ENCODE assay signal across 16 mouse cellular contexts in genomic region chr11:95838999-95839868, GRCm38 (mm10). TPM values are rescaled to one million over a fixed set of nuclear protein-coding genes. Genes with fewer than 3 reads are reported as not detected.
DNase-seq lines count a peak whose midpoint lies in the region; ATAC-seq and TF ChIP-seq lines count a peak whose summit lies in the region.
"Had no signal": no experiment of that assay in that cellular context is flagged by ENCODE, and none has a peak within 500 bp of the region (broad histone marks: within the 10 kb centered on the region; RNA-seq: fewer than 3 reads in every experiment).

No protein-coding gene starts in this region.

- H3K27me3 ChIP-seq in heart, embryonic 14.5 days (ENCODE audit: control insufficient read depth, insufficient read depth, low read length), result peaks cover 2% of the 10 kb centered on the region; the same call in 1 of the 2 replicates
- H3K27me3 ChIP-seq in midbrain, embryonic 11.5 days (ENCODE audit: control insufficient read depth, insufficient read depth, low read length), result peaks cover 26% of the 10 kb centered on the region
- peaks cover 16% of the 10 kb centered on the region for H3K27me3 ChIP-seq in midbrain, postnatal 0 days (ENCODE audit: insufficient read depth, low read length)
- peaks cover 23% of the 10 kb centered on the region for H3K27me3 ChIP-seq in forebrain, postnatal 0 days (ENCODE audit: insufficient read depth, low read length)
- no peaks in the 10 kb centered on the region for H3K27me3 ChIP-seq in small intestine, adult 2 months (ENCODE audit: control insufficient read depth, insufficient read depth, low read length)
- H3K27me3 ChIP-seq in neural tube, embryonic 15.5 days (replicated peaks), result peaks cover 50% of the 10 kb centered on the region

- H3K36me3 ChIP-seq in heart, embryonic 14.5 days (ENCODE audit: control insufficient read depth, insufficient read depth, low read length), result no peaks in the 10 kb centered on the region
- no peaks in the 10 kb centered on the region for H3K36me3 ChIP-seq in midbrain, embryonic 11.5 days (ENCODE audit: control insufficient read depth, insufficient read depth, low read length)
- no peaks in the 10 kb centered on the region for H3K36me3 ChIP-seq in midbrain, postnatal 0 days (ENCODE audit: insufficient read depth, low read length)
- no peaks in the 10 kb centered on the region for H3K36me3 ChIP-seq in forebrain, postnatal 0 days (ENCODE audit: insufficient read depth)
- H3K36me3 ChIP-seq in small intestine, adult 2 months (ENCODE audit: control insufficient read depth, insufficient read depth, low read length), result no peaks in the 10 kb centered on the region
- no peaks in the 10 kb centered on the region for H3K36me3 ChIP-seq in neural tube, embryonic 15.5 days
- H3K36me3 ChIP-seq: embryonic facial prominence, embryonic 15.5 days; hindbrain, embryonic 10.5 days; limb, embryonic 10.5 days; neural tube, embryonic 12.5 days had no signal

- no peak for TF ChIP-seq CTCF in midbrain, postnatal 0 days (IDR thresholded peaks at IDR 0.05)
- no peak for TF ChIP-seq CTCF in forebrain, postnatal 0 days (IDR thresholded peaks at IDR 0.05; ENCODE audit: low read depth)
- TF ChIP-seq CTCF in small intestine, adult 2 months (IDR thresholded peaks at IDR 0.05; ENCODE audit: extremely low read depth, insufficient read length, insufficient replicate concordance, low read depth, low read length), result no peak

- H3K9me3 ChIP-seq in heart, embryonic 14.5 days (ENCODE audit: control insufficient read depth, low read length), result no peaks in the 10 kb centered on the region
- no peaks in the 10 kb centered on the region for H3K9me3 ChIP-seq in midbrain, embryonic 11.5 days (ENCODE audit: control insufficient read depth, low read length)
- no peaks in the 10 kb centered on the region for H3K9me3 ChIP-seq in midbrain, postnatal 0 days (ENCODE audit: low read length)
- H3K9me3 ChIP-seq in forebrain, postnatal 0 days (ENCODE audit: low read length), result no peaks in the 10 kb centered on the region
- no peaks in the 10 kb centered on the region for H3K9me3 ChIP-seq in neural tube, embryonic 15.5 days (replicated peaks)
- H3K9me3 ChIP-seq: embryonic facial prominence, embryonic 15.5 days; hindbrain, embryonic 10.5 days; limb, embryonic 10.5 days; neural tube, embryonic 12.5 days had no signal

- 74% methylated on average over 8 of the region's 8 CpGs for WGBS in heart, embryonic 14.5 days
- WGBS in midbrain, embryonic 11.5 days, result 72% methylated on average over 8 of the region's 8 CpGs
- 68% methylated on average over 8 of the region's 8 CpGs for WGBS in midbrain, postnatal 0 days
- 53% methylated on average over 8 of the region's 8 CpGs for WGBS in forebrain, postnatal 0 days
- WGBS in small intestine, adult 2 months, result 81% methylated on average over 8 of the region's 8 CpGs
- 68% methylated on average over 8 of the region's 8 CpGs for WGBS in neural tube, embryonic 15.5 days

- H3K4me2 ChIP-seq in heart, embryonic 14.5 days (ENCODE audit: low read length), result peak overlapping the region; percentile 52
- no peak overlapping the region for H3K4me2 ChIP-seq in midbrain, embryonic 11.5 days
- H3K4me2 ChIP-seq in midbrain, postnatal 0 days (ENCODE audit: low read depth, low read length, poor library complexity, severe bottlenecking), result no peak overlapping the region
- H3K4me2 ChIP-seq in forebrain, postnatal 0 days (ENCODE audit: low read depth), result no peak overlapping the region
- H3K4me2 ChIP-seq in neural tube, embryonic 15.5 days, result no peak overlapping the region
- H3K4me2 ChIP-seq: embryonic facial prominence, embryonic 15.5 days; neural tube, embryonic 12.5 days had no signal

- DNase-seq in heart, adult 8-10 months (ENCODE audit: low spot score), result no peak
- peak; percentile 72 for DNase-seq in midbrain, embryonic 11.5 days (ENCODE audit: low spot score, missing footprints)
- DNase-seq in midbrain, postnatal 0 days (ENCODE audit: low spot score), result no peak
- peak; percentile 45 for DNase-seq in forebrain, postnatal 0 days
- DNase-seq in left cerebral cortex, adult 11 months (ENCODE audit: low spot score), result no peak
- DNase-seq: adrenal gland, postnatal 14 days; midbrain, embryonic 14.5 days; spleen, adult 18-20 months had no signal

- H3K4me1 ChIP-seq in heart, embryonic 14.5 days (ENCODE audit: control insufficient read depth in 2 of 2, insufficient read depth in 2 of 2, low read length in 2 of 2), result peaks cover 36 to 48% of the 10 kb centered on the region in 2 experiments
- H3K4me1 ChIP-seq in midbrain, embryonic 11.5 days (ENCODE audit: control insufficient read depth, insufficient read depth, low read length), result peaks cover 10% of the 10 kb centered on the region; the same call in 1 of the 2 replicates
- no peaks in the 10 kb centered on the region; the same call in 1 of the 2 replicates for H3K4me1 ChIP-seq in midbrain, postnatal 0 days (ENCODE audit: insufficient read depth, low read length)
- peaks cover 4% of the 10 kb centered on the region for H3K4me1 ChIP-seq in forebrain, postnatal 0 days (ENCODE audit: insufficient read depth)
- H3K4me1 ChIP-seq in small intestine, adult 2 months (ENCODE audit: control insufficient read depth, insufficient read depth, insufficient read length, low read length), result peaks cover 28% of the 10 kb centered on the region
- H3K4me1 ChIP-seq in neural tube, embryonic 15.5 days, result peaks cover 12% of the 10 kb centered on the region

- H3K27ac ChIP-seq in heart, embryonic 14.5 days (replicated peaks in 1 of 2; ENCODE audit: control insufficient read depth in 1 of 2, insufficient read depth in 1 of 2, low read depth in 2 of 2, low read length in 2 of 2), result no peak overlapping the region
- no peak overlapping the region for H3K27ac ChIP-seq in midbrain, embryonic 11.5 days (ENCODE audit: low read depth, low read length)
- H3K27ac ChIP-seq in midbrain, postnatal 0 days (ENCODE audit: low read depth, low read length), result no peak overlapping the region
- no peak overlapping the region for H3K27ac ChIP-seq in forebrain, postnatal 0 days (ENCODE audit: low read depth, low read length)
- H3K27ac ChIP-seq in small intestine, adult 2 months (ENCODE audit: insufficient read depth, low read depth, low read length), result peak overlapping the region; percentile 27
- H3K27ac ChIP-seq in neural tube, embryonic 15.5 days (replicated peaks), result no peak overlapping the region
- H3K27ac ChIP-seq: embryonic facial prominence, embryonic 15.5 days; hindbrain, embryonic 10.5 days; limb, embryonic 10.5 days; neural tube, embryonic 12.5 days had no signal

- H3K9ac ChIP-seq in heart, embryonic 14.5 days (ENCODE audit: low read length), result no peak overlapping the region
- no peak overlapping the region for H3K9ac ChIP-seq in midbrain, embryonic 11.5 days (ENCODE audit: low read length)
- H3K9ac ChIP-seq in midbrain, postnatal 0 days (replicated peaks; ENCODE audit: low read length, poor library complexity, severe bottlenecking), result no peak overlapping the region
- no peak overlapping the region for H3K9ac ChIP-seq in forebrain, postnatal 0 days
- H3K9ac ChIP-seq in neural tube, embryonic 15.5 days (replicated peaks), result no peak overlapping the region
- H3K9ac ChIP-seq: embryonic facial prominence, embryonic 15.5 days; neural tube, embryonic 12.5 days had no signal

- ATAC-seq in heart, embryonic 14.5 days (ENCODE audit: insufficient number of reproducible peaks, insufficient read depth, low FRiP score, low read depth), result no peak
- no peak for ATAC-seq in midbrain, embryonic 11.5 days (ENCODE audit: low FRiP score)
- ATAC-seq in midbrain, postnatal 0 days (ENCODE audit: low FRiP score), result no peak
- peak; percentile 60 for ATAC-seq in forebrain, postnatal 0 days
- ATAC-seq in neural tube, embryonic 15.5 days (ENCODE audit: low FRiP score), result no peak
- ATAC-seq: intestine, embryonic 16.5 days had no signal

- H3K4me3 ChIP-seq in heart, embryonic 14.5 days (ENCODE audit: control insufficient read depth in 1 of 2, insufficient read depth in 1 of 2, low read depth in 1 of 2, low read length in 2 of 2), result peak overlapping the region in 1 of 2 experiments; percentile 7; a peak in 1 of 4 replicates
- H3K4me3 ChIP-seq in midbrain, embryonic 11.5 days (ENCODE audit: low read depth, low read length), result no peak overlapping the region
- H3K4me3 ChIP-seq in midbrain, postnatal 0 days (ENCODE audit: low read depth, low read length), result no peak overlapping the region
- no peak overlapping the region for H3K4me3 ChIP-seq in forebrain, postnatal 0 days (ENCODE audit: low read depth, low read length)
- H3K4me3 ChIP-seq in small intestine, adult 2 months (ENCODE audit: low read depth, low read length), result peak overlapping the region; percentile 23; the same call in 1 of the 2 replicates
- no peak overlapping the region for H3K4me3 ChIP-seq in neural tube, embryonic 15.5 days (replicated peaks)
- H3K4me3 ChIP-seq: embryonic facial prominence, embryonic 15.5 days; hindbrain, embryonic 10.5 days; limb, embryonic 10.5 days; neural tube, embryonic 12.5 days had no signal

- no peak for TF ChIP-seq POLR2A in small intestine, adult 2 months (IDR thresholded peaks at IDR 0.05; ENCODE audit: low read depth, low read length)

RNA-seq across cellular contexts. Expression of gene Gngt2, which starts 2.2 kb away (rescaled TPM):
- polyA plus RNA-seq in heart, embryonic 14.5 days (2014; fragmentation: Nextera tagmentation; extraction: Ambion mirVana), result 34.1 and 34.2 TPM in 2 replicates
- total RNA-seq in heart, adult 8-10 months (2022), result 10 to 100 TPM; 11.6 to 19.0 (median 15.7) TPM
- 4.9 and 5.6 TPM in 2 replicates for polyA plus RNA-seq in midbrain, embryonic 11.5 days (2014; fragmentation: Nextera tagmentation; extraction: Ambion mirVana)
- 2.9 and 3.3 TPM in 2 replicates for total RNA-seq in midbrain, postnatal 0 days (2014; rRNA removed)
- polyA plus RNA-seq in midbrain, postnatal 0 days (2015; fragmentation: Nextera tagmentation; extraction: Ambion mirVana), result 2.4 TPM in 2 replicates
- 1.0 and 1.6 TPM in 2 replicates for total RNA-seq in forebrain, postnatal 0 days (2014; rRNA removed)
- 1.9 and 2.9 TPM in 2 replicates for polyA plus RNA-seq in forebrain, postnatal 0 days (2015; fragmentation: Nextera tagmentation; extraction: Ambion mirVana)
- polyA plus RNA-seq in small intestine, adult 2 months (2012; rRNA removed), result 2.1 and 4.7 TPM in 2 replicates
- polyA plus RNA-seq in neural tube, embryonic 15.5 days (2015; fragmentation: Nextera tagmentation; extraction: Ambion mirVana), result 3.5 and 13.2 TPM in 2 replicates

RNA-seq across cellular contexts. Expression of gene Abi3, which starts 3.0 kb away (rescaled TPM):
- polyA plus RNA-seq in heart, embryonic 14.5 days (2014; fragmentation: Nextera tagmentation; extraction: Ambion mirVana), result 9.0 and 11.4 TPM in 2 replicates
- total RNA-seq in heart, adult 8-10 months (2022), result 10 to 100 TPM in 1 of 4 experiments, 1 to 10 TPM in 3; 7.3 to 10.8 (median 8.8) TPM
- 1.2 and 2.1 TPM in 2 replicates for polyA plus RNA-seq in midbrain, embryonic 11.5 days (2014; fragmentation: Nextera tagmentation; extraction: Ambion mirVana)
- 1.0 and 1.1 TPM in 2 replicates for total RNA-seq in midbrain, postnatal 0 days (2014; rRNA removed)
- 1.5 TPM in 2 replicates for polyA plus RNA-seq in midbrain, postnatal 0 days (2015; fragmentation: Nextera tagmentation; extraction: Ambion mirVana)
- 0.19 and 0.62 TPM in 2 replicates for total RNA-seq in forebrain, postnatal 0 days (2014; rRNA removed)
- 1.4 and 1.5 TPM in 2 replicates for polyA plus RNA-seq in forebrain, postnatal 0 days (2015; fragmentation: Nextera tagmentation; extraction: Ambion mirVana)
- 34.0 and 73.5 TPM in 2 replicates for polyA plus RNA-seq in small intestine, adult 2 months (2012; rRNA removed)
- 1.6 and 15.2 TPM in 2 replicates for polyA plus RNA-seq in neural tube, embryonic 15.5 days (2015; fragmentation: Nextera tagmentation; extraction: Ambion mirVana)

RNA-seq across cellular contexts. Expression of gene Phospho1, which starts 14.9 kb away (rescaled TPM):
- polyA plus RNA-seq in heart, embryonic 14.5 days (2014; fragmentation: Nextera tagmentation; extraction: Ambion mirVana), result 2.9 and 4.4 TPM in 2 replicates
- total RNA-seq in heart, adult 8-10 months (2022), result 100 to 1,000 TPM; 171 to 185 (median 175) TPM
- not detected in 2 replicates for polyA plus RNA-seq in midbrain, embryonic 11.5 days (2014; fragmentation: Nextera tagmentation; extraction: Ambion mirVana)
- total RNA-seq in midbrain, postnatal 0 days (2014; rRNA removed), result 0.85 and 2.1 TPM in 2 replicates
- polyA plus RNA-seq in midbrain, postnatal 0 days (2015; fragmentation: Nextera tagmentation; extraction: Ambion mirVana), result not detected in 2 replicates
- 0.90 and 2.7 TPM in 2 replicates for total RNA-seq in forebrain, postnatal 0 days (2014; rRNA removed)
- not detected in 2 replicates for polyA plus RNA-seq in forebrain, postnatal 0 days (2015; fragmentation: Nextera tagmentation; extraction: Ambion mirVana)
- 236 and 278 TPM in 2 replicates for polyA plus RNA-seq in small intestine, adult 2 months (2012; rRNA removed)
- 0.64 TPM in 1 of 2 replicates, not detected in the other for polyA plus RNA-seq in neural tube, embryonic 15.5 days (2015; fragmentation: Nextera tagmentation; extraction: Ambion mirVana)
- polyA plus RNA-seq: limb, embryonic 10.5 days; neural tube, embryonic 12.5 days had no signal

Comparison
In these comparisons a context has a peak if more than half of its experiments do, and no peak if none do; other contexts are left out.
1. DNase-seq: peak in midbrain, embryonic 11.5 days (single experiment) and forebrain, postnatal 0 days (single experiment); none in heart, adult 8-10 months (single experiment), midbrain, postnatal 0 days (single experiment) and left cerebral cortex, adult 11 months (single experiment).
2. RNA of gene Phospho1, which starts 14.9 kb away (polyA plus RNA-seq): 236 to 278 TPM in small intestine, adult 2 months; 2.9 to 4.4 TPM in heart, embryonic 14.5 days, 0.64 TPM in neural tube, embryonic 15.5 days, not detected in midbrain, postnatal 0 days, not detected in midbrain, embryonic 11.5 days and not detected in forebrain, postnatal 0 days; every median in the first group is over 10 times any median in the second.